Mouse (Mus musculus) cortical plate, adult 2 months (tissue): ENCODE data around the gene Kpna7. TPM values are rescaled to one million over a fixed set of nuclear protein-coding genes. Genes with fewer than 3 reads are reported as not detected.
"Not testable (repeated sequence)": the region's sequence is repeated elsewhere in the genome, so short reads cannot be mapped to it uniquely, and the experiment has no call there.

ENCODE experiments used
- H3K27ac ChIP-seq: fragments of 200-500 bp; 2 replicates; pipeline ENCODE4 v1.5.1; 2012; ENCODE audit warnings: low read length, control low read depth, inconsistent platforms; ENCODE audit not compliant: insufficient read depth
- H3K4me1 ChIP-seq: fragments of 200-500 bp; 2 replicates; pipeline ENCODE4 v1.6.1; 2011; ENCODE audit warnings: low read length; ENCODE audit not compliant: control insufficient read depth, insufficient read depth
- H3K4me3 ChIP-seq: fragments of 200-500 bp; 2 replicates; pipeline ENCODE4 v1.5.1; 2011; ENCODE audit warnings: mild to moderate bottlenecking, low read length, control low read depth; ENCODE audit not compliant: insufficient read depth
- CTCF ChIP-seq: fragments of 200-500 bp; IDR thresholded peaks from 2 replicates; pipeline ENCODE4 v1.5.1; 2011; ENCODE audit warnings: mild to moderate bottlenecking, control low read depth, low read length; ENCODE audit not compliant: insufficient read depth; ENCODE audit errors: extremely low read depth
- POLR2A ChIP-seq: fragments of 200-500 bp; IDR thresholded peaks from 2 replicates; pipeline ENCODE4 v1.6.1; 2011; ENCODE audit warnings: mild to moderate bottlenecking, low read length, control low read depth; ENCODE audit not compliant: insufficient read depth; ENCODE audit errors: extremely low read depth
- polyA plus RNA-seq: library from polyadenylated mRNA; depleted of rRNA; stranded (reverse); fragments of >200 nt; gene quantifications from 2 replicates; pipeline ENCODE4 v1.2.3, GENCODE M21; 2012

Gene Kpna7
- polyA plus RNA-seq, 1 experiment: not detected

DNA sequence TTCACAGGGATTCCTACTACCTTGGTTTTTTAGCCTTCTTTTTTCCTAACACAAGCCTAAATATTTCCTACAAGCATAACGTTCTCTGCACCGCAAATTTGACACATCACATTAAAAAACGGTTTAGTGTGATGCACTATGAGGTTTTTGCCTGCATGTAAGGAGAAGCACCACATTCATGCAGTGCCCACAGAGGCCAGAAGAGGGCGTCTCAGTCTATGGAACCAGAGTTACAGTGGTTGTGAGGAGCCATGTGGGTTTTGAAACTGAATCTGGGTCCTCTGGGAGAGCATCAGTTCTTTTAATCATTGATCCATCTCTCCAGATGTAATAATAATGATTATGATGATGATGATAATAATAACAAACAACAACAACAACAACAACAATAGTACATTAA lies 42.2 kb downstream of the Kpna7 start:
- Histone ChIP-seq H3K27ac (no peak overlapping the region), H3K4me3 (no peak overlapping the region), H3K4me1 (no peaks in the 10 kb centered on the region)
- TF ChIP-seq POLR2A: no peak
- TF ChIP-seq CTCF: 0 out of 2 replicates have a peak, but pooled peaks have one; percentile 18

DNA sequence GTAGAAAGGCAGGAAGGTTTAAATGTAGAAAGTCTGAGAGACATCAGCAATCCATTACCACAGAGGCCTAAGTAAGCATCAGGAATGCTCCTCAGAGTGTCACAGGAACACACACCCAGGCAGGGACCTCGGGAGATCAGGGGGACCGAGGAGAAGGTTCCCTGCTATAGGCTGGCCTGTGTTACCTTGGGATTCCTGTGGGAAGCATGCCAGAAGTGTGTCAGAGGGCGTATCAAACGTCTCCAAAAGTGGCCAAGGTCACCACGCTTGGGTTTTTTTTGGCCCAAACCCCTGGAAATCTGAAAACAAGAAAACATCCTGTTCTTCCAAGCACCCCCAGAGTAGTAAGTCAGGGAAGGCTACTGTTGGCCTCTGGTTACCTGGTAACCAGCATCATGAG lies 51.4 kb downstream of the Kpna7 start, which contains the start of gene Gm4871:
Gm4871 (minus strand) TSS at position 364 of the 400 bp plus-strand sequence.
- not testable (repeated sequence) for H3K4me3 ChIP-seq, H3K27ac ChIP-seq, H3K4me1 ChIP-seq

DNA sequence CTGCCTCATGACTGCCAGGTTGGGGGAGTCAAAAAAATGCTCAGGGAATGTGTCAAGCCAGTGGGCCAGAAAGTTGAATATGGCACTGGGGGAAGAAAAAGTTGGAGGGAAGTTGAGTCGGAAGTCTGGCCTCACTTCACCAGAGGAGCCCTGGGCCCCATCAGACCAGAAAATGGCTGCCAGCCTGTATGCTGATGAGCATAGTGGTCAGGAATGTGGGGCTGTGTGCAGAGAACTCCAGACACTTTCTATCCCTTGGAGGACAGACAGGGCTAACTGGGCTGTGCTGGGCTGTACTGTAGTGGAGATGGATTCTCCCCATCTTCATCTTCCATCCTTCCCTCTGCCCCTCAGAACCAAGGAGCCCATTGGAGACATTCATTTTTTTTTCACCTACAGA lies 53.4 kb downstream of the Kpna7 start:
- H3K4me1 ChIP-seq, H3K4me3 ChIP-seq, H3K27ac ChIP-seq: not testable (repeated sequence)

GRCm38 (mm10) chr5:145020712-145021111 lies 63.1 kb downstream of the Kpna7 start:
- not testable (repeated sequence) for H3K27ac ChIP-seq, H3K4me1 ChIP-seq, H3K4me3 ChIP-seq

DNA sequence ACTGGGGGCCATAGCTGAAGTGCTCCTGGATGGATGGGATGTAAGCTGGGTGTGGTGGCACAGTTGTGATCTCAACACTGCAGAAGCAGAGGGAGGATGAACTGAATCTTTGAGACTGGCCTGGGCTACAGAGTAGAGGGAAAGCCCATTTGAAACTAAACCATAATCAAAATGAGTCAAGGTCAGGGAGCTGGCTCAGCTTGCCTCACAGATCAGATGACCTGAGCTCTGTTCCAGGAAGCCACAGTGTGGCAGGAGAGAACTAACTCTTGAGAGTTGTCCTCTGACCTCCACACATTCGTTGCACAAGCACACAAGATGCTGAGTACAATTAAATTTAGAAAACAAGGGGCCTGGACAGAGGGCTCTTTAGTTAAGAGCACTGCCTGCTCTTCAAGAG lies 63.6 kb downstream of the Kpna7 start:
- not testable (repeated sequence) for H3K27ac ChIP-seq, H3K4me1 ChIP-seq, H3K4me3 ChIP-seq

DNA sequence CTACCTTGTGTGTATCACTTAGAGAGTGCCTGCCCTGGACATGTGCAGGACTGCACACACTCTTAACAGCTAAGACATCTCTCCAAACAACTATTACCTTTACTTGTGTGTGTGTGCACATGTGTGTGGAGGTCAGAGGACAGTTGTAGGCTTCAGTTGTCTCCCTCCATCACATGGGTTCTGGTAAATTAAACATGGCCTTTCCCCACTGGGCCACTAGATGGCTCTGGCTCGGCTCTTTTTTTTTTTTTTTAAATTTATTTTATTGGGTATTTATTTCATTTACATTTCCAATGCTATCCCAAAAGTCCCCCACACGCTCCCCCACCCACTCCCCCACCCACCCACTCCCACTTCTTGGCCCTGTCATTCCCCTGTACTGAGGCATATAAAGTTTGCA lies 67.1 kb downstream of the Kpna7 start:
- not testable (repeated sequence) for H3K4me3 ChIP-seq, H3K27ac ChIP-seq, H3K4me1 ChIP-seq

- no peak overlapping the region for H3K27ac ChIP-seq
- H3K4me1 ChIP-seq: no peaks in the 10 kb centered on the region
- H3K4me3 ChIP-seq: no peak overlapping the region
- TF ChIP-seq POLR2A (no peak), CTCF (no peak)
Observed at GRCm38 (mm10) chr5:145014278-145014677, 69.6 kb downstream of the Kpna7 start.

- TF ChIP-seq CTCF: no peak
- TF ChIP-seq POLR2A: no peak
- Histone ChIP-seq H3K4me3 (no peak overlapping the region), H3K4me1 (no peaks in the 10 kb centered on the region), H3K27ac (no peak overlapping the region)
Observed at GRCm38 (mm10) chr5:145008878-145009659, 74.8 kb downstream of the Kpna7 start.

GRCm38 (mm10) chr5:145005596-145005995 lies 78.2 kb downstream of the Kpna7 start:
- Histone ChIP-seq H3K4me1 (no peaks in the 10 kb centered on the region), H3K4me3 (no peak overlapping the region), H3K27ac (no peak overlapping the region)
- TF ChIP-seq POLR2A (no peak), CTCF (no peak)

DNA sequence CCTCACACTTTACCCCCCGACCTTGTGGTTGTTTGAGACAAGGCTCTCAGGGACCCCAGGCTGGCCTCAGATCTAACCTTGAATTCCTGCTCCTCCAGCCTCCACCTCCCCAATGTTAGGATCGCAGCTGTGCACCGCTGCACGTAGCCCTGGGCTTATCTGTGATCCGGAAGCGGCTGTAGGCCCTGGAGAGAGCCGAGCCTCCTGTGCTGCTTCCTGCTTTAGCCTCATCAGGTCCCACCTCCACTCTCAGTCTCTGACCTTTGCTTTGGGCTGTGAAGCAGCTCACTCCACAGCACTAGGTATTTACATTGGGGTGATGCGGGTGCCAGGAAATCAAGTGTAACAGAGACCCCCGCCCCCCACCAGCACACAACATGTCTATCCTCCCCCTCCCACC lies 79.3 kb downstream of the Kpna7 start:
- no peaks in the 10 kb centered on the region for H3K4me1 ChIP-seq
- TF ChIP-seq CTCF (no peak), POLR2A (no peak)
- H3K4me3 ChIP-seq: no peak overlapping the region
- H3K27ac ChIP-seq: no peak overlapping the region

- no peak overlapping the region for H3K4me3 ChIP-seq
- no peak overlapping the region for H3K27ac ChIP-seq
- H3K4me1 ChIP-seq: no peaks in the 10 kb centered on the region
- TF ChIP-seq POLR2A: no peak
- no peak for TF ChIP-seq CTCF
Observed at GRCm38 (mm10) chr5:145003362-145003761, 80.5 kb downstream of the Kpna7 start.
